Mouse (Mus musculus) brain, embryonic 14.5 days (tissue): Measurements from ENCODE around the gene Cir1.

Source experiments
- CTCF ChIP-seq: fragments of 200-500 bp; IDR thresholded peaks from 2 replicates; pipeline ENCODE4 v1.5.1; 2012; ENCODE audit warnings: inconsistent platforms, mild to moderate bottlenecking, moderate library complexity, borderline replicate concordance; ENCODE audit not compliant: insufficient read depth, insufficient read length; ENCODE audit errors: extremely low read depth
- POLR2A ChIP-seq: fragments of 200-500 bp; IDR thresholded peaks from 2 replicates; pipeline ENCODE4 v1.6.1; 2012; ENCODE audit warnings: mild to moderate bottlenecking, inconsistent platforms, borderline replicate concordance; ENCODE audit not compliant: poor library complexity, insufficient read depth, insufficient read length, severe bottlenecking; ENCODE audit errors: extremely low read depth

DNA sequence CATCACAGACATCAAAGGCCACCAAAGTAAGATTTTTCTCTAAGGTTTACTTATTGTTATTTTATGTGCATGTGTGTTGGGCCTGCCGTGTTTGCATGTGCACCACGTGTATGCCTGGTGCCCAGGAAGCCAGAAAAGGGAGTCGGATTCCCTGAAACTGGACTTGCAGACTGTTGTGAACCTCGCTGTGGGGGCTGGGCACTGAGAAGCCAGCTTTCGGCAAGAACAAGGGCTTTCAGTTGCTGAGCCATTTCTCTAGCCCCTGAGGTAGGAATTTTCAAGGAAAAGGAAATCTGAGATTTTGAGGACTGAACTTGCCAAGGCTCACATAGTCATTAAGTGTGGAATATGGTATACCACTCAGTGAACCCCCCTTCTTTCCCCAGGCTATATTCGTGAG is 34.6 kb upstream of the Cir1 start:
- TF ChIP-seq POLR2A: no peak
- TF ChIP-seq CTCF: no peak
